Mouse (Mus musculus): ENCODE results near the gene Mycl. TPM values are rescaled to one million over a fixed set of nuclear protein-coding genes. Genes with fewer than 3 reads are reported as not detected.

Gene Mycl
- polyA plus RNA-seq, 1 experiment from 2014 or later = 125 TPM

GRCm38 (mm10) chr4:122961589-122961988 lies 33.9 kb upstream of the Mycl start:
- Histone ChIP-seq H3K9me3 (no peaks in the 10 kb centered on the region), H3K9ac (no peak overlapping the region), H3K4me2 (replicated peaks) (peak overlapping the region; percentile 88), H3K27me3 (replicated peaks) (0 out of 2 replicates have a peak, but pooled peaks cover 5% of the 10 kb centered on the region), H3K4me1 (peaks cover 25% of the 10 kb centered on the region), H3K4me3 (no peak overlapping the region), H3K27ac (no peak overlapping the region), H3K36me3 (0 out of 2 replicates have a peak, but pooled peaks cover 2% of the 10 kb centered on the region)
- whole genome bisulfite sequencing = 15% methylated on average over 6 of the region's 6 CpGs
- no peak for ATAC-seq (ENCODE audit: low FRiP score, low read depth)

- no peak overlapping the region for H3K9ac ChIP-seq
- H3K36me3 ChIP-seq = no peaks in the 10 kb centered on the region
- 30% methylated on average over 8 of the region's 8 CpGs for WGBS
- H3K27me3 ChIP-seq (replicated peaks) = 0 out of 2 replicates have a peak, but pooled peaks cover 5% of the 10 kb centered on the region
- H3K4me2 ChIP-seq (replicated peaks) = 0 out of 2 replicates have a peak overlapping the region, but pooled peaks have one; percentile 2
- H3K9me3 ChIP-seq = no peaks in the 10 kb centered on the region
- H3K4me3 ChIP-seq = no peak overlapping the region
- H3K27ac ChIP-seq = no peak overlapping the region
- ATAC-seq (ENCODE audit: low FRiP score, low read depth) = no peak
- peaks cover 25% of the 10 kb centered on the region for H3K4me1 ChIP-seq
Observed at GRCm38 (mm10) chr4:122962751-122963150, 32.7 kb upstream of the Mycl start.

GRCm38 (mm10) chr4:122968106-122968505 lies 27.3 kb upstream of the Mycl start:
- no peaks in the 10 kb centered on the region for H3K9me3 ChIP-seq
- no peaks in the 10 kb centered on the region for H3K36me3 ChIP-seq
- H3K27ac ChIP-seq = no peak overlapping the region
- no peak overlapping the region for H3K9ac ChIP-seq
- no peak for ATAC-seq (ENCODE audit: low FRiP score, low read depth)
- H3K4me3 ChIP-seq = no peak overlapping the region
- H3K4me2 ChIP-seq (replicated peaks) = no peak overlapping the region
- 84% methylated on average over 4 of the region's 4 CpGs for WGBS
- 0 out of 2 replicates have a peak, but pooled peaks cover 1% of the 10 kb centered on the region for H3K4me1 ChIP-seq
- H3K27me3 ChIP-seq (replicated peaks) = no peaks in the 10 kb centered on the region

- no peaks in the 10 kb centered on the region for H3K27me3 ChIP-seq (replicated peaks)
- no peaks in the 10 kb centered on the region for H3K4me1 ChIP-seq
- H3K9me3 ChIP-seq = no peaks in the 10 kb centered on the region
- 87% methylated on average over 4 of the region's 4 CpGs for WGBS
- H3K36me3 ChIP-seq = no peaks in the 10 kb centered on the region
- ATAC-seq (ENCODE audit: low FRiP score, low read depth) = no peak
- H3K4me2 ChIP-seq (replicated peaks) = no peak overlapping the region
- H3K9ac ChIP-seq = no peak overlapping the region
- H3K27ac ChIP-seq = no peak overlapping the region
- no peak overlapping the region for H3K4me3 ChIP-seq
Observed at GRCm38 (mm10) chr4:122971191-122971590, 24.3 kb upstream of the Mycl start.

- no peaks in the 10 kb centered on the region for H3K4me1 ChIP-seq
- H3K36me3 ChIP-seq = no peaks in the 10 kb centered on the region
- no peaks in the 10 kb centered on the region for H3K27me3 ChIP-seq (replicated peaks)
- no peaks in the 10 kb centered on the region for H3K9me3 ChIP-seq
- H3K27ac ChIP-seq = no peak overlapping the region
- H3K4me3 ChIP-seq = no peak overlapping the region
- no peak overlapping the region for H3K9ac ChIP-seq
- H3K4me2 ChIP-seq (replicated peaks) = no peak overlapping the region
- no peak for ATAC-seq (ENCODE audit: low FRiP score, low read depth)
- WGBS = 91% methylated on average over 4 of the region's 4 CpGs
Observed at GRCm38 (mm10) chr4:122971646-122972045, 23.8 kb upstream of the Mycl start.

GRCm38 (mm10) chr4:122972056-122972455 lies 23.4 kb upstream of the Mycl start:
- no peaks in the 10 kb centered on the region for H3K36me3 ChIP-seq
- H3K4me1 ChIP-seq = no peaks in the 10 kb centered on the region
- no peak for ATAC-seq (ENCODE audit: low FRiP score, low read depth)
- no peak overlapping the region for H3K27ac ChIP-seq
- no peaks in the 10 kb centered on the region for H3K27me3 ChIP-seq (replicated peaks)
- H3K4me3 ChIP-seq = no peak overlapping the region
- H3K9ac ChIP-seq = no peak overlapping the region
- H3K4me2 ChIP-seq (replicated peaks) = no peak overlapping the region
- no peaks in the 10 kb centered on the region for H3K9me3 ChIP-seq
- WGBS = 79% methylated on average over 8 of the region's 8 CpGs

GRCm38 (mm10) chr4:122974976-122975520 lies 20.4 kb upstream of the Mycl start:
- no peak overlapping the region for H3K4me2 ChIP-seq (replicated peaks)
- ATAC-seq (ENCODE audit: low FRiP score, low read depth) = no peak
- H3K4me1 ChIP-seq = no peaks in the 10 kb centered on the region
- H3K36me3 ChIP-seq = no peaks in the 10 kb centered on the region
- no peak overlapping the region for H3K4me3 ChIP-seq
- H3K27ac ChIP-seq = no peak overlapping the region
- H3K9ac ChIP-seq = no peak overlapping the region
- WGBS = 84% methylated on average over 5 of the region's 5 CpGs
- H3K9me3 ChIP-seq = no peaks in the 10 kb centered on the region
- no peaks in the 10 kb centered on the region for H3K27me3 ChIP-seq (replicated peaks)

- Histone ChIP-seq H3K36me3 (no peaks in the 10 kb centered on the region), H3K9ac (no peak overlapping the region), H3K4me3 (no peak overlapping the region), H3K27ac (no peak overlapping the region), H3K27me3 (replicated peaks) (0 out of 2 replicates have a peak, but pooled peaks cover 3% of the 10 kb centered on the region), H3K9me3 (no peaks in the 10 kb centered on the region), H3K4me1 (no peaks in the 10 kb centered on the region), H3K4me2 (replicated peaks) (no peak overlapping the region)
- ATAC-seq (ENCODE audit: low FRiP score, low read depth) = no peak
- WGBS = 86% methylated on average over 4 of the region's 4 CpGs
Observed at GRCm38 (mm10) chr4:122976885-122977284, 18.6 kb upstream of the Mycl start.

- Histone ChIP-seq H3K4me1 (peaks cover 8% of the 10 kb centered on the region; the same call in 1 of the 2 replicates), H3K9ac (no peak overlapping the region), H3K4me3 (no peak overlapping the region), H3K36me3 (no peaks in the 10 kb centered on the region), H3K4me2 (replicated peaks) (no peak overlapping the region), H3K27me3 (replicated peaks) (peaks cover 15% of the 10 kb centered on the region), H3K9me3 (no peaks in the 10 kb centered on the region), H3K27ac (no peak overlapping the region)
- no peak for ATAC-seq (ENCODE audit: low FRiP score, low read depth)
- WGBS = 91% methylated on average over 2 of the region's 2 CpGs
Observed at GRCm38 (mm10) chr4:122978850-122979249, 16.6 kb upstream of the Mycl start.

- 78% methylated on average over 3 of the region's 3 CpGs for WGBS
- Histone ChIP-seq H3K9ac (no peak overlapping the region), H3K36me3 (no peaks in the 10 kb centered on the region), H3K4me1 (peaks cover 8% of the 10 kb centered on the region; the same call in 1 of the 2 replicates), H3K27me3 (replicated peaks) (peaks cover 22% of the 10 kb centered on the region), H3K4me2 (replicated peaks) (no peak overlapping the region), H3K27ac (no peak overlapping the region), H3K4me3 (no peak overlapping the region), H3K9me3 (no peaks in the 10 kb centered on the region)
- ATAC-seq (ENCODE audit: low FRiP score, low read depth) = no peak
Observed at GRCm38 (mm10) chr4:122979826-122980225, 15.6 kb upstream of the Mycl start.

GRCm38 (mm10) chr4:122980684-122981083 lies 14.8 kb upstream of the Mycl start:
- Histone ChIP-seq H3K9me3 (no peaks in the 10 kb centered on the region), H3K27ac (no peak overlapping the region), H3K27me3 (replicated peaks) (peaks cover 22% of the 10 kb centered on the region), H3K4me1 (peaks cover 8% of the 10 kb centered on the region; the same call in 1 of the 2 replicates), H3K36me3 (no peaks in the 10 kb centered on the region), H3K4me2 (replicated peaks) (no peak overlapping the region), H3K9ac (no peak overlapping the region), H3K4me3 (no peak overlapping the region)
- ATAC-seq (ENCODE audit: low FRiP score, low read depth) = no peak
- 92% methylated on average over 2 of the region's 2 CpGs for WGBS

GRCm38 (mm10) chr4:122981238-122981637 lies 14.2 kb upstream of the Mycl start:
- Histone ChIP-seq H3K4me2 (replicated peaks) (no peak overlapping the region), H3K27ac (no peak overlapping the region), H3K4me1 (peaks cover 8% of the 10 kb centered on the region; the same call in 1 of the 2 replicates), H3K9ac (no peak overlapping the region), H3K27me3 (replicated peaks) (peaks cover 22% of the 10 kb centered on the region), H3K4me3 (no peak overlapping the region), H3K36me3 (no peaks in the 10 kb centered on the region), H3K9me3 (no peaks in the 10 kb centered on the region)
- no peak for ATAC-seq (ENCODE audit: low FRiP score, low read depth)
- 89% methylated on average over 7 of the region's 7 CpGs for WGBS

- no peaks in the 10 kb centered on the region for H3K9me3 ChIP-seq
- H3K4me1 ChIP-seq = peaks cover 8% of the 10 kb centered on the region; the same call in 1 of the 2 replicates
- no peak overlapping the region for H3K4me3 ChIP-seq
- H3K27ac ChIP-seq = no peak overlapping the region
- WGBS = 36% methylated on average over 3 of the region's 3 CpGs
- no peak overlapping the region for H3K4me2 ChIP-seq (replicated peaks)
- ATAC-seq (ENCODE audit: low FRiP score, low read depth) = no peak
- H3K9ac ChIP-seq = no peak overlapping the region
- peaks cover 22% of the 10 kb centered on the region for H3K27me3 ChIP-seq (replicated peaks)
- H3K36me3 ChIP-seq = no peaks in the 10 kb centered on the region
Observed at GRCm38 (mm10) chr4:122981930-122982329, 13.5 kb upstream of the Mycl start.
